Mouse (Mus musculus) left cerebral cortex, adult 2 months (tissue): ENCODE results near the gene Il11ra1. TPM values are rescaled to one million over a fixed set of nuclear protein-coding genes. Genes with fewer than 3 reads are reported as not detected.
A peak's percentile ranks its signal among the peaks of the same experiment; 100 is the strongest.
"Not testable (repeated sequence)": the region's sequence is repeated elsewhere in the genome, so short reads cannot be mapped to it uniquely, and the experiment has no call there.

Experiments used
- DNase-seq, 2 experiments: peaks; one replicate each; pipeline ENCODE4 v3.0.0; 2021 to 2022; ENCODE audit warnings: low spot score in 2 of 2, mixed read lengths in 1 of 2; ENCODE audit errors: extremely low spot score in 1 of 2
- H3K27ac ChIP-seq: fragments of 200-600 bp; 2 replicates; pipeline ENCODE4 v1.8.1; 2022
- H3K4me3 ChIP-seq: fragments of 200-600 bp; 2 replicates; pipeline ENCODE4 v1.8.1; 2022
- CTCF ChIP-seq: fragments of 200-600 bp; IDR thresholded peaks from 2 replicates; pipeline ENCODE4 v1.8.1; 2022; ENCODE audit warnings: antibody characterized with exemption, mild to moderate bottlenecking, moderate library complexity
- intact Hi-C: fragments of 180-260 bp; cut with DNase I; formaldehyde crosslinking; loops from one replicate; pipeline ENCODE4 v1.15.1; 2025
- total RNA-seq, 2 experiments: library from RNA; stranded (reverse); gene quantifications; 2 replicates each; pipeline ENCODE4 v1.2.3; 2021

Il11ra1 gene
- total RNA-seq, 2 experiments from 2014 or later, result 43.1 to 47.7 TPM

DNA sequence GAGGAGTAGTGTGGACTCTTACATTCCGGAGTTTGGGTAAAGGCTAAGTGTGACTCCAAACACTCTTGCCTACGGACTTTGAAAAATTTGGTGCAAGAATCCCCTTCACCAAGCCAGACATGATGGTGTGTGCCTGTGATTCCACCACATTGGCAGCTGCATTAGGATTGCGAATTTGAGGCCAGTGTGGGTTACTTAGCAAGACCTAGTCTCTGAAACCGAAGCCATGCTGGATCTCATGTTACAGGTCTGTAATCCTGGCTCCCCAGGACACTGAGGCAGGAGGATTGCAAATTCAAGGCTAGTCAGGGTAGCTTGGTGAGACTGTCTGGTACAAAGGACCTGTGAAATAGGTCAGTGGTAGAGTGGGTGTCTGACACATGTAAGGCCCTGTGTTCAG lies 58.9 kb downstream of the Il11ra1 start:
- Histone ChIP-seq H3K27ac (peak overlapping the region; percentile 90), H3K4me3 (no peak overlapping the region)
- no peak for TF ChIP-seq CTCF
- intact Hi-C loops, result no loop called here
- no peak for DNase-seq

DNA sequence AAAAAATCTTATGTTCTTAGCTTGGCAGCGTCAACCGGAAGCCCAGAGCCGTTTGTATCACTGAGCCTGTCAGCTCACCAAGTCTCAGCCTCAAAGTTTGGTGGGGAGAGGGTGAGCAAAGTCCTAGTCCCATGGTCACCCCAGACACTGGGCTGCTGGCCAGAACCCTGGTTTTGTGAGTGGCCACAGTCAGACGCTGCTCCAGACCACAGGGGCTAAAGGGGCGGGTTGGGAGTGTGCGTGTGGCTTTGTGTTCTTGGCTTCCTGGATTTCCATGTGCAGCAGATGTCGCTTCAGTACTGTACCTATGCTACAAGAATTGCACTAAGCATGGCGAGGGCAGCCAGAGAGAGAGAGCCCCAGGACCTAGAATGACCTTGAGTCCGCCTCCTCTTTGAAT lies 59.4 kb downstream of the Il11ra1 start:
- Histone ChIP-seq H3K4me3 (no peak overlapping the region), H3K27ac (peak overlapping the region; percentile 90)
- TF ChIP-seq CTCF, result no peak
- DNase-seq, result peak in 1 of 2 experiments; percentile 33
- intact Hi-C loops, result no loop called here

DNA sequence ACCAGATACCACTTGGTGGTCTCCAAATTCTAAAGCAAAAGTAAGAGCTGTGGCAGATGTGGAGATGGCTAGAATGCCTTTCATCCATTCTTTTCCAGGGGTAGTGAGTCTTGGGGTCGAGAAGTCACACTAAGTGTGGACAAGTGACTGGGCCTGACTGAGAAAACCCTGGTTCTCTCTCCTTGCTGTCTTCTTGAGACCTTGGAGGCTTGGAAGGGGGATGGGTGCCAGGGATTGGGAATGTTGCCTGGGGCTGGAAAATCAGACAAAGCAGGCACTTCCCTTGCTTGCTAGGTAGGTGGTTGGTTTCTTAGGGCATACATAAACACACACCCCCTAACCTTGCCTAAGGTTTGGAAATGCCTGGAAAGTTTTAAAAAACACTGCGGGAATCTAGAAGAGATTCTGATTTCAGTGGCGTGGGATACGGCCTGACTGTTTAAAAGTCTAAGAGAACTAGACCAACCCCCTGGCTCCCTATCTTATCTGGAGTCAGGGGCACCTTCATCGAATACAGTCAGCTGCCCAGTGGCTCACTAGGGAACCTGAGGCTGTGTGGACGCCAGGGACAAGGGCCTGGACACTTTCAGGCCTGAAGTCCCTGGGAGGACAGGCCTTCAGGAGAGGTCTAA lies 60.0 kb downstream of the Il11ra1 start:
- Histone ChIP-seq H3K4me3 (peak overlapping the region; percentile 37), H3K27ac (peak overlapping the region; percentile 90)
- no peak for DNase-seq
- TF ChIP-seq CTCF, result no peak
- intact Hi-C loops, result no loop called here

DNA sequence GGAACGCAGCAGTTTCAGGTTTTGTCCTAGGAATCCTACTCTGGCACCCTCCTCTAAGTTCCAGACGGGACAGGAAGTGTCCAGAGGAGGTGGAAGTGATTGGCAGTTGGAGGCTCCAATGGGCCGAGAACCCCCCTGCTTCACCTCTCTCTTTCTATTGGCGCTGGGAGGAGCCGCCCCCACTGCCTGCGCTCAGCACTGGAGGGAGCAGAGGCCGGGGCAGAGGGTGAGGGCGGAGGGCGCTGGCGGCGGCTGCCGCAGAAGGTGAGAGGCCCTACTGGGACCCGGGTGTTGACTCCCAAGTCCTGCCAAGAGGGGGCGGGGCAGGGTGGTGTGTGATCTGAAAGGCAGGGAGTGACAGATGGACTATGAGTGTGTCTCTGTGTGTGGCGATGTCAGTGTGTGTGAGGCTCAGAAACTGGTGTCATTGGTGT lies 60.5 kb downstream of the Il11ra1 start:
- H3K27ac ChIP-seq, result peak overlapping the region; percentile 90
- peak overlapping the region; percentile 37 for H3K4me3 ChIP-seq
- intact Hi-C loops, result no loop called here
- DNase-seq, result peak; percentile 60 to 78
- no peak for TF ChIP-seq CTCF

DNA sequence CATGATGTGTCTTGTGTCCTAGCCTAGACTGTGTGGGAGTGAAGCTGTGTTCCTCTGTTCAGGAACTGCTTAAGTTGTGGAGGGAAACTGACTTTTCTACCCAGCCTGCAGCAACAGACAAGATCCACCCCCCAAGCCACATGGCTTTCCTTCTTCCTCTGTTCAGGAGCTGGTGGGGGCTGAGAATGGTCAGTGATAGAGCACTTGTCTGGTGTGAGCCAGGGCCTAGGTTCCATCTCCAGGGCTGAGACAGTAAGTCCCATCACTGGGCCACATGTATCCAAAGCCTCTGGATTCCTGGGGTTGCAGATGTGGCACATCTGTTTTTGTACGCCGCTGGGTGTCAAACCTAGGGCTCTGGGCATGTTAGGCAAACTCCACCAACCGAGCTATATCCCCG lies 61.1 kb downstream of the Il11ra1 start:
- intact Hi-C loops, result no loop called here
- no peak for TF ChIP-seq CTCF
- Histone ChIP-seq H3K27ac (peak overlapping the region; percentile 90), H3K4me3 (peak overlapping the region; percentile 37)
- no peak for DNase-seq

DNA sequence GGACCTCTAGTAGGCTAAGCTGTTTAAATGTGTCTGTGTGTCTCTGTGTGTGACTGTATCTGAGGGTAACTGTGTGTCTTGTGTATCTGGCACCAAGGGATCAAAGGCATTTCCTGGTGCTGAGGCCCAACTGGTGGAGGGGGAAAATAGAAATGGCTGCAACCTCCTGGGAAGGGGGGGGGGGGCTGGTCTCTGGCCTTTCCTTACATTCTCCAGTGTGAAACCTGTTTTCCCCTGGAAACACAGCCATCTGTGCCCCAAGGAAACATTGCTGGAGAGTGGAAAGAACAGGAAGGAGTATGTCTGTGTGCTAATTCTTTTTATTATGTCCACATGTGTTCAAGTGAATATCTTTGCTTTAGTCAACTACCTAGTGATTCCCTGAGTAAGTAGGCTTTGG lies 61.9 kb downstream of the Il11ra1 start:
- Histone ChIP-seq H3K27ac (peak overlapping the region; percentile 90), H3K4me3 (no peak overlapping the region)
- no peak for TF ChIP-seq CTCF
- intact Hi-C loops, result no loop called here
- no peak for DNase-seq

DNA sequence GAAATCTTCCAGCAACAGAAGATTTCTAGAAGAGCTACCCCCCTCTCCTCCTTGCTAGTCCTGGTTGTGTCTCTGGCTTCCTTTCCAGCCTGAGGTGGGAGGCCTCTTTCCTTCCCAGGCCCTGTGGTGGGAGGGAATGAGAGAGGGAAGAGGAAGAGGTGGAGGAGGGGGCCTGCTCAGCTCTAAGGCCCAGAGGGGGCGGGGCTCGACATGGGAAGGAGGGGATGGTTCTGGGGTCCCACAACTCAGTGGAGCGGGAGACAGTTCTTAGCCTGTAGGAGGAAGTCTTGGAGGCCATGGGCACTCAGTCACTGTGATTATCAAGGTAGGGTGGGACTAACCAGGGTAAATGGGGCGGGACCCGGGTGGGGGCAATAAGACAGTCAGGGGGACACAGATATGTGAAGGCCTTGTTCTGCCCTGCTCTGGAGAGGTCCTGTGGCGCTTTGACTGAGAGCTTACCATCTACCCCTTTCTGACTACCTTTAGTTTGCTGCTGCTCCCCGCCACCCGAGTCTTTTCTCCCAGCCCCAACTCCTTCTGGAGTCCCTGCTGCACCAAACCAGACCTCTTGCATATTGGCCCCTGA lies 62.4 kb downstream of the Il11ra1 start:
- H3K27ac ChIP-seq, result peak overlapping the region; percentile 90
- intact Hi-C loops, result no loop called here

DNA sequence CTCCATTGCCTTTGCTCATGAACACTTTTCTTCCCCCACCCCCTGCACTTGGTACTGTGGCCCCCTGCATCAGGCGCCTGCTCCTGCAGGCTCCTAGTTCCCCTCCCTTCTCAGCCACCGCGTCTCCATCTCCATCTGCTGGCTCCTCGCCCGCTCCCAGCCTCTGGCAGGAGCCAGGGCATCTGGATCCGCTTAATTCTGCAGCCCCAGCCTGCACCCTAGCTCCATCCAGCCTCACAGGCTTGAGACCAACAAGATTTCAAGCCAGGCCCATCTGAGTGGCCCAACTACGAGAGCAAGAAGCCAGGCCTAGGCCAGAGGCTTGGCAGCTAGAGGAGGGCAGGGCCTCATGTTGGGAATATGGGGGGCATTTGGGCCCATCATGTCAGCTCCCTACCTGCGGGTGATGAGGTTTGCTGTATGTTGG lies 62.9 kb downstream of the Il11ra1 start:
- H3K27ac ChIP-seq, result peak overlapping the region; percentile 90
- peak in 1 of 2 experiments; percentile 51 for DNase-seq

More for the DNA sequence above, 62.4 kb downstream of the Il11ra1 start:
- TF ChIP-seq CTCF, result no peak
- H3K4me3 ChIP-seq, result no peak overlapping the region
- DNase-seq, result no peak

DNA sequence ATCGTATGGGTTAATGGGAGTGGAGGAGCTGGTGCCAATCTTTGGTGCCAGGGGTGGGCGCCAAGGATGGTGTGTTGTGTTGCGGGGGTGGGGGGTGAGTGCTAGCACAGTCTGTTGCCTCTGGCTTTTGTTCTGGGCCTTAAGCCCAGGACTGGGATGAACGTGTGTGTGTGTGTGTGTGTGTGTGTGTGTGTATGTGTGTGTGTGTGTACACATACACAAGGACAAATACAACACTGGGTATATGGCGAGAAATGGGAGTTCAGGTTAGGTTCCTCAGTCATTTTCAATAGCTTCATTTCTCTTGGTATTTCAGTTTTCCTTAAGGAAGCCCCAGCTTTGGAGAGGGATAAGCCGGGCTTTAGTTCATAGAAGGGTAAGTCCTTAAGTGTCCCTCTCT lies 63.4 kb downstream of the Il11ra1 start:
- DNase-seq, intact Hi-C loops, H3K4me3 ChIP-seq: not testable (repeated sequence)
- H3K27ac ChIP-seq, result peak overlapping the region; percentile 90

More for the DNA sequence above, 62.9 kb downstream of the Il11ra1 start:
- H3K4me3 ChIP-seq, intact Hi-C loops: not testable (repeated sequence)

DNA sequence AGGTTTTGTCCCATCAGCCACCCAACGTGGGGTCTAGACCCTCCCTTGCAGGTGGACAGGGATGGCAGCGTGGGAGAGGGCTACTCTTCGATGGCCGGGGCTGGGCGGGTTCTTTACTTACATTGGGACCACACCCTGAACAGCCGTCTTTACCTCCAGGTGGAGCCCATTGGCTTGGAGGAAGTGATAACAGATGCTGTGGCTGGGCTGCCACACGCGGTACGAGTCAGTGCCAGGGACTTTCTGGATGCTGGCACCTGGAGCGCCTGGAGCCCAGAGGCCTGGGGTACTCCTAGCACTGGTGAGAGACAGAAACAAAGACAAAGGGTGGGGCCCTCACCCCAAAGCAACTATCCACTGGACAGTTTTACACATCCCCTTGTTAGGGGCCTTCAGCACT lies 67.5 kb downstream of the Il11ra1 start:
- H3K4me3 ChIP-seq, DNase-seq, intact Hi-C loops: not testable (repeated sequence)

DNA sequence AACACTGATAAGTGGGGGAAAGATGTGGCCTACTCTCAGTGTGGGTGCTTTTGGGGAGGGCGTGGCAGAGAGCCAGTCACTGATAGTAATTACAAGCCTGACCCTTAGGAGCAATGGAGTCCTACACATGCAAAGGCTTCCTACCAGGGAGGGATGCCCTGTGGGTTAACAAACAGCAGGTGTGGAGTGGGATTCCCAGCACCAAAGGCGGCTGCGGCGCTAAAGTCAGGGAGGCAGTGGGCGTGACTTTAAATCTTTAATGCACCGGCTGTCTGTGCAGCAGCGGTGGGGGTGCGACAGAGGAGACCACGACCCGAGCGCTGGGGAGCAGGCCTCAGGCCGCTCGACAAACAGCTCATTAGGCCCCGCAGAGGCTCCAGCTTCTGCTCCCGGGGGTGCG lies 73.2 kb downstream of the Il11ra1 start:
- DNase-seq, intact Hi-C loops: not testable (repeated sequence)
- peak overlapping the region; percentile 45 for H3K4me3 ChIP-seq
- peak overlapping the region; percentile 29 for H3K27ac ChIP-seq

More for the DNA sequence above, 67.5 kb downstream of the Il11ra1 start:
- peak overlapping the region; percentile 36; the same call in 1 of the 2 replicates for H3K27ac ChIP-seq

DNA sequence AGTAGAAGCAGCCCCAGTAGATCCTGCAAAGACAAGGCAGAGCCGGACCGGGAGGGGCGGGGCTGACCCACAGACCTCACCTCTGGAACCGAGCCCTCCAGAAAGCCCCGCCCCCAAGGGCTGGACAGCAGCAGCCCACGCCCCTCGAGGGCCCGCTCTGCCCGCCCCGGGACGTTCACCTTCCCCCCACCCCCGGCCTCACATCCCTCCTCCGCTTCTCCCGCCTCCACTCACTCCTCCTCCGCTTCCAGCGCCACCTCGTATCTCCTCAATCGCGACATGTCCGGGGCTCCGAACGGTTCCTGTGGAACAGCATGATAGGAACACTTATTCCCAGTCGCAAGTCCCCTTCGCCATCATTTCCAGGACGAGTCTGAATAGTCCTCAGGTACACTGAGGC lies 73.7 kb downstream of the Il11ra1 start:
- H3K27ac ChIP-seq, result peak overlapping the region; percentile 89
- DNase-seq, result peak; percentile 51 to 53
- H3K4me3 ChIP-seq, result peak overlapping the region; percentile 52
- intact Hi-C loops, result not testable (repeated sequence)

DNA sequence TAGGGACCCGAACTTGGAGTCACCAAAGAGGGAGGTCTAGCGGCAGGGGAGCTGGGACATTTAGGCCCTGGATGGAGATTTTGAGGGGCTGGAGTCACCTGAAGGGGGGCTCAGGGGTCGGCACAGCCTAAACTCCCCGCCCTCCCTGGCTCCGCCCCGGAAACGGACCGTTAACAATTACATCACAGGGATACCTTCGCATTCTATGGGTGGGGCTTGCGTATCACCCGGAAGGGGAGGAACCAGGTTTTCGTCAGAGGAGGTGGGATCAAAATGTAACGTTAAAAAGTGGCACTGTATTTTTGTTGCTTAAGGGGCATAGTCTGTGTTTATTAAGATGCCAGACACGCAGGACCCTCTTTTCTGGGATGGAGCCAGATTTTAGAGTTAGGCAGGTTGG lies 74.2 kb downstream of the Il11ra1 start, which contains the start of gene Ccl27a:
TSS of gene Ccl27a (minus strand) at position 246 of the 400 bp plus-strand sequence.
- Histone ChIP-seq H3K27ac (peak within 1 kb of the TSS; percentile 89), H3K4me3 (peak within 1 kb of the TSS; percentile 52)
- peak; percentile 76 to 81 for DNase-seq
- intact Hi-C loops, result not testable (repeated sequence)

DNA sequence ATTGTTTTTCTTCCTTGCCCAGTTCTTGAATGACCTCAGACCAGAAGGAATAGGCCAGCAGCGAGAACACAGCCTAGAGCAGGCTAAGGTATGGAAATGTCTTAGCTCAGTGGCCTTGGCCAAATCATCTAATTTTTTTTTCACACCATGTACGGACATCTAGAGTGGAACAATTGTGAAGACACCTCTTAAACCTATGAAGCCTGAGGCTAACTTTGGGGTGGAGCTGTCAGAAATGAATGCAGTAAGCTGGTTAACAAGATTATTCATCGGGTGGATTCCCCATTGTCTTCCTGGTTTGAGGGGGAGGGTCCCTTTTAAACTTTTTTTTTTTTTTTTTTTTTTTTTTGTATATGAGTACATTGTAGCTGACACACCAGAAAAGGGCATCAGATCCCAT lies 74.7 kb downstream of the Il11ra1 start:
- Histone ChIP-seq H3K27ac (peak overlapping the region; percentile 55), H3K4me3 (peak overlapping the region; percentile 52)
- DNase-seq, intact Hi-C loops: not testable (repeated sequence)

DNA sequence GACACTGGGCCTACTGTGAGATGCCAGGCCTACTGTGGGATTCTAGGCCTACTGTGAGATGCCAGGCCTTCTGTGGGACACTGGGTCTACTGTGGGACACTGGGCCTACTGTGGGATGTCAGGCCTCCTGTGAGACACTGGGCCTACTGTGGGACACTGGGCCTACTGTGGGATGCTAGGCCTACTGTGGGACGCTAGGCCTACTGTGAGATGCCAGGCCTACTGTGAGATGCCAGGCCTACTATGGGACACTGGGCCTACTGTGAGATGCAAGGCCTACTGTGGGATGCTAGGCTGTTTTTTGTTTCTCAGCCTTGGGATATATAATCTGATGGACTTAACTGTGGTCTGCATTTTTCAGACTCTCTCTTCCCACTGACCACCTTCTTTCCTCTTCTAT lies 76.1 kb downstream of the Il11ra1 start:
- H3K27ac ChIP-seq, DNase-seq, H3K4me3 ChIP-seq, intact Hi-C loops: not testable (repeated sequence)

DNA sequence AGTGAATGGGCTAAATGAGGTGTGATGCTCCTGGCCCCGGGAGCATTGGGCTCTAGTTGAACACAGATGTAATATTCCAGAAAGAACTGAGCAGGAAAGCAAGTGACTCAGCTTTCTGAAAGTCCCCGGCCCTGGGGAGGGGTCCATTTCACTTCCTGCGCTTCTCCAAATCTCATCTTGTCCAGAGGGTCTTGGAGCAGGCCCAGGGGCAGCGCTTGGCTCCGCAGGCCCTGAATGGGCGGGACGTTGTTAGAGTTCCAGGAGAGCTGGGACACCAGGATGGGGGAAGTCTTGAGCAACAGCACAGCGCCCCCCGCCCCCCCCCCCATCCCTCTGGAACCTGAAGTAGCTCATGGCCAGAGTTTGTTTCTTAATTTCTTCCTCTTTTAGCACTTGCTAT lies 81.5 kb downstream of the Il11ra1 start:
- DNase-seq, intact Hi-C loops: not testable (repeated sequence)

More for the DNA sequence above, 81.5 kb downstream of the Il11ra1 start:
- H3K4me3 ChIP-seq, result not testable (repeated sequence)
- H3K27ac ChIP-seq, result peak overlapping the region; percentile 11; the same call in 1 of the 2 replicates
